Mouse (Mus musculus): Measurements from ENCODE around the gene Enpp6.

DNA sequence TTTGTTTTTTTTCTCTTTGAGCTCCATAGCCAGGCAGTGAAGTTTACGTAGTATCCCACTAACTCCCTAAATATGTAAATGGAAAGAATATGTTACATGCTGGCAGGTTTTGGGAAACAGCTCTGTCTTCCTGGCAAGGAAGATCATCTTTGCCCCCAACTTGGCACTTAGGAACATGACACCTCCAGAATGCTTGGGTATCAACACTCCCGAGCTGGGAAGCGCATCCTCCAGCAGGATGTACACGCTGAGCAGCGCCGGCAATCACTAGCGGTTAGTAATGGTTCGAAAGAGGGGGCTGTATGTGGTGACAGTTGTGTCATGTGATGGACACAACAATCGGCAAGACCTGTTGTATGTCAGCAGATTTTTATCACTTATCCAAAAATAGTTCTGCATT lies 80.4 kb downstream of the Enpp6 start:
- TF ChIP-seq CTCF (IDR thresholded peaks at IDR 0.05; ENCODE audit: borderline replicate concordance, insufficient read depth, low read length): no peak
- no peak for TF ChIP-seq POLR2A (IDR thresholded peaks at IDR 0.05; ENCODE audit: low read depth, low read length)
